Mouse (Mus musculus): ENCODE data around the gene Ms4a3. TPM values are rescaled to one million over a fixed set of nuclear protein-coding genes. Genes with fewer than 3 reads are reported as not detected.

The Ms4a3 gene
- total RNA-seq, 2 experiments from 2014 or later: not detected

- DNase-seq (ENCODE audit: low spot score): no peak
Measured at GRCm38 (mm10) chr19:11589891-11590449, 50.7 kb downstream of the Ms4a3 start.

GRCm38 (mm10) chr19:11589205-11589604 lies 51.4 kb downstream of the Ms4a3 start:
- no peak for DNase-seq (ENCODE audit: low spot score)

Other genes starting within 250 kb of the Ms4a3 start
- not detected for gene Ms4a4c, start 236.1 kb downstream of the Ms4a3 start, total RNA-seq (2021)
- gene Ms4a4b, start 197.3 kb downstream of the Ms4a3 start, total RNA-seq (2021): not detected
- 1 to 10 TPM; 1.7 to 2.2 TPM for gene Ms4a6c, start 171.5 kb downstream of the Ms4a3 start, total RNA-seq (2021)
- gene Gm8369, start 154.9 kb downstream of the Ms4a3 start, total RNA-seq (2021): not detected
- gene Ms4a6b, start 124.3 kb downstream of the Ms4a3 start, total RNA-seq (2021): 1 to 10 TPM; 1.7 to 3.0 TPM
- gene Ms4a4d, start 104.0 kb downstream of the Ms4a3 start, total RNA-seq (2021): 1 to 10 TPM; 2.5 to 3.6 TPM
- gene Ms4a6d, start 36.0 kb downstream of the Ms4a3 start, total RNA-seq (2021): 1 to 10 TPM in 1 of 2 experiments, under 1 TPM in 1; 0.73 to 1.4 TPM
- gene Ms4a2, start 17.1 kb downstream of the Ms4a3 start, total RNA-seq (2021): under 1 TPM in 1 of 2 experiments, not detected in 1; 0.26 TPM
- not detected for gene Oosp2, start 19.7 kb upstream of the Ms4a3 start, total RNA-seq (2021)
- not detected for gene Oosp1, start 50.3 kb upstream of the Ms4a3 start, total RNA-seq (2021)
- not detected for gene Oosp3, start 56.2 kb upstream of the Ms4a3 start, total RNA-seq (2021)
- gene Gif, start 106.7 kb upstream of the Ms4a3 start, total RNA-seq (2021): not detected
- gene Mrpl16, start 129.5 kb upstream of the Ms4a3 start, total RNA-seq (2021): 10 to 100 TPM; 60.5 to 63.2 TPM
- 1 to 10 TPM; 1.7 to 1.8 TPM for gene Stx3, start 178.6 kb upstream of the Ms4a3 start, total RNA-seq (2021)
- gene Olfr1417, start 198.4 kb upstream of the Ms4a3 start, total RNA-seq (2021): not detected
- not detected for gene Olfr1418, start 220.2 kb upstream of the Ms4a3 start, total RNA-seq (2021)
- gene Olfr1419, start 234.3 kb upstream of the Ms4a3 start, total RNA-seq (2021): not detected
- not detected for gene Olfr1420, start 245.7 kb upstream of the Ms4a3 start, total RNA-seq (2021)